Mouse (Mus musculus) bone marrow macrophage, adult 2 months (primary cell): ENCODE results near the gene Hist1h4n.

Experiments
- CTCF ChIP-seq: IDR thresholded peaks from 2 replicates; pipeline ENCODE4 v1.5.1; 2012; ENCODE audit warnings: low read depth, mild to moderate bottlenecking, low read length, moderate library complexity
- POLR2A ChIP-seq: IDR thresholded peaks from 2 replicates; pipeline ENCODE4 v1.6.1; 2012; ENCODE audit warnings: mild to moderate bottlenecking, low read depth, low read length, borderline replicate concordance

DNA sequence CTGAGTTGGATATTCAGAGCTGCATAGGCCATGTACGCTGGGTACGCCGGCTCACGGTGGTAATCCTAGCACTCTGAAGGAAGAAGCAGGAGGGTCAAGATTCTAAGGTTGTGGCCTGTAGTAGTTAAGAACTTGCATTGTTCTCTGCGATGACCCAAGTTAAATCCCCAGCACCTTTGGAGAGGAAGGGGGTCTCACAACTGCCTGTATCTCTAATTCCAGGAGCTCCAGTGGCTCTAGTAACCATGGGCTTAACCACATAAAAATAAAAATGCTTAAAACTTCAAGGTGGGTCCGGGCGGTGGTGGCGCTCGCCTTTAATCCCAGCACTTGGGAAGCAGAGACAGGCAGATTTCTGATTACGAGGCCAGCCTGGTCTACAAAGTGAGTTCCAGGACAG is 1.7 kb downstream of the Hist1h4n start:
- TF ChIP-seq CTCF (no peak), POLR2A (no peak)
